Mouse (Mus musculus) spleen, postnatal 36 days (tissue): ENCODE results near the gene H2-Eb2.
"Not testable (repeated sequence)": the region's sequence is repeated elsewhere in the genome, so short reads cannot be mapped to it uniquely, and the experiment has no call there.

Experiments
- DNase-seq, 2 experiments: peaks; one replicate each; pipeline ENCODE4 v3.0.0; 2022; ENCODE audit warnings: low spot score in 2 of 2, mixed read lengths in 1 of 2

H2-Eb2 gene

DNA sequence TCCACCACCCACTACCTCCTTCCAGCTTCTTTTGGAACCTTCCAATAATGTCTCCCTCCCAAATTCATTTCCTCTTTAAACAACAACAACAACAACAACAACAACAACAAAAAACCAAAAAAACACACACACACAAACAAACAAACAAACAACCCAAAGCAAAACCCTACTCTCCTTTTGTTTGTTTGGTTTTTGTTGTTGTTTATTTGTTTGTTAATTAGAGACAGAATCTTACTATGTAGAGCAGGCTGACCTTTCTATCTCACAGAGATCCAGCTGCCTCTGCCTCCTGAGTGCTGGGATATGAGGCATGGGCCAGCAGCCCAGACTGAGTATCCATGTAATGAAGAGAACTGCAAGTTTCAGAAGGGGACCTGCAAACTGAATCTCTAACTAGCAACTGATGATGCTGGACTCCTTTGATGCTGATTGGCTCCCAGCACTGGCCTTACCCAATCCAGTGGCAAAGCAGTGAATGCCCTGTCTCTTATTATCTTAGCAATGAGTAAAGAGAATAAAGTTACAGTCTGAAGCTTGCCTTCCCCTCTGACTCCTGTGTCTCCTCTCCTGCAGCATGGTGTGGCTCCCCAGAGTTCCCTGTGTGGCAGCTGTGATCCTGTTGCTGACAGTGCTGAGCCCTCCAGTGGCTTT, 20.0 kb upstream of the H2-Eb2 start, which contains the start of gene H2-Eb1:
Gene H2-Eb1 (plus strand): TSS at position 488 of the 651 bp plus-strand sequence.
- peak; percentile 94 to 95 for DNase-seq

GRCm38 (mm10) chr17:34306407-34306806, 19.1 kb upstream of the H2-Eb2 start:
- peak; percentile 78 to 81 for DNase-seq

GRCm38 (mm10) chr17:34307216-34307615, 18.2 kb upstream of the H2-Eb2 start:
- DNase-seq = no peak

DNA sequence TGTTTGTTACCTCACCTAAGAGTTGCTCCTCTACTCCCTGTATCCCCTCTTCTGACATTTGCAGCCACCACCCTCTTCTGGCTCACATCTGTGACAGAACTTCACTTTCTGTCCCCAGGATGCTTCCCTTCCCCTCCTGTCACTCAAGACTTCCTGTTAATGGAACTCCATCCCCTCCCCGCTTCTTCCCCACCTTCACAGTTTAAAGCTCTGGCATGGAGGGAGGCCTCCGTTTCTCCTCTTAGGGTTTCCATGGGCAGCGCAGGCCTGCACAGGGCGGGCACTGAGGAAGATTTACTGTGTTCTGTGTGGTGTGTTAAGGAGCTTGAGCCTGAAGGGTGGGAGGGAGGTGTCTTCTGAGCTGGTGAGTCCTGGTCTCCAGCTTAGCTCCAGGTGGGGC, 17.3 kb upstream of the H2-Eb2 start:
- no peak for DNase-seq

DNA sequence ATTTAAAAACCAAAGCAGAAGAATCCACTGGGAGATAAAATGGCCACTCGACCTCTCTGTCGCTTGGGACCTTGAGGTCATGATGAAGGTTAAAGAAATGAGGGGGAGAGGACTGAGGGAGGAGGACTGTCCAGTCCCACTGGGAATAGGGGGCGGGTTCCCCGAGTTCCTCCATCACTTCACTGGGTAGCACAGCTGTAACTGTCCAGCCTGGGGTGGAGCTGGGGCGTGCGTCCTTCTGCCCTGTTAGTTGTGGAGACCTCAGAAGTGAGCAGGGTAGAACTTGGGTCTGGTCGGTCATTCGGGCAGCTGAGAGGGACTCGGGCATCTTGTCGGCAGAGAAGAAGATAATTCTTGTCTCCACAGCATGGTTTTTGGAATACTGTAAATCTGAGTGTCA, 16.2 kb upstream of the H2-Eb2 start:
- DNase-seq = no peak

DNA sequence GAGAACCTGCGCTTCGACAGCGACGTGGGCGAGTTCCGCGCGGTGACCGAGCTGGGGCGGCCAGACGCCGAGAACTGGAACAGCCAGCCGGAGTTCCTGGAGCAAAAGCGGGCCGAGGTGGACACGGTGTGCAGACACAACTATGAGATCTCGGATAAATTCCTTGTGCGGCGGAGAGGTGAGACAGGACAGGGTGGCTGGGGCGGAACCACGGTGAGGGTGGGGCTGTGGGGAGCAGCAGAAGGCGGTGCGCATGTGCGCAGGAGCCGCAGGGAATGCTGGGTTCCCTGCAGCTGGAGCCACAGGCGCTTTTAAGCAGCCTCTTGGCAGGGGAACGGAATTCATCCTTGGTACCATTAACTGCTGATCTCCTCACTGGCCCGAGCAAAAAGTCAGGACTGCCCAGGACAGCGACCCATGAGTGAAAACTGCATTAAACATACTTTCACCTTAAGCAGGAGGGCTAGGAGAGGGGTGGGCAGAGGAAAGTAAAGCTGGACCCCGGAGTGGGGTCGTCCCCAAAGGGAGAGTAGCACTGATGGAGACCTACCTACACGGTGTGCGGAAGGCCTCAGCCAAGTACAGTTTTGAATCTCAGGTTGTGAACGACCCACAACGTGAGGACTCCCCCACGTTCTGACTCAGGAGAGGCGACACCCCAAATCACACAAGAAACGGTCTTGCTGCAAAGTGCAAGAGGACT, 15.6 kb upstream of the H2-Eb2 start:
- peak in 1 of 2 experiments; percentile 55 for DNase-seq

DNA sequence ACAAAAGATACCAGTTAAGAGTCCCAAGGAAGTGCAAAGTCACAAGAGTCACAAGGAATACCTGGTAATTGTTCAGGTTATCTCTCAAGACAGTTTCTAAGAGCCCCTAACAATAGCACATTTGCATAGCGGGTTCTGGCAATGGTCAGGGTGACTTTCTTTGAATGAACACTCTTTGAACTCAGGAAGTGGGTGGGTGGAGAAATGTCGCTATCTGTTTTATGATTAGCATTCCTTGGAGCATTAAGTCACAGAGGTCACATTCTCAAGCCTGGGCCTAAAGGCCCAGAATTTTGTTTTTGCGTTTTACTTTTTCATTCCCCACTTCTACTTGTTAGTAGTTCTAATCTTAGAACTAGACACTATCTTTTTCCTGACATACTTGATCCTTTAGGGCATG, 14.9 kb upstream of the H2-Eb2 start:
- DNase-seq = not testable (repeated sequence)

- DNase-seq = no peak
Observed at GRCm38 (mm10) chr17:34312185-34312584, 13.3 kb upstream of the H2-Eb2 start.

DNA sequence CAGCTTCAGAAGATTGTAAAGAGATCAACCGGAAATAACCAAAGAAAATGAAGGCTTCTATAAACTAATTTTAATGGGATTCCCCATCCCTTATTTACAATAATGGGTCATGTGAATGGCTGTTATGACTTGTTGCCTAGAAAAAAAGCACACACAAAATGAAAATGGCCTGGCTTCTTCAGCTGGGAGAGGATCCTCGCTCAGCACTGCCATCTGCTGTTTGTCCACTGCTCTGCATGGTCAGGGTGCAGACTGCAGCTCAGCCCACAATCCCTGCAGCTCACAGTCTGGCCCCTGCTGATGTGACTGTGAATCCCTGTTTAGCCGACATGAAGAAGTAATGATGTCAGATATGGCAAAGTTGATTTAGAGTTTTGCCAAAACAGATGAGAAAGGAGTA, 12.1 kb upstream of the H2-Eb2 start:
- DNase-seq = peak; percentile 74

- DNase-seq = no peak
Observed at GRCm38 (mm10) chr17:34314286-34314685, 11.2 kb upstream of the H2-Eb2 start.

GRCm38 (mm10) chr17:34315512-34315911, 10.0 kb upstream of the H2-Eb2 start:
- DNase-seq = no peak

- DNase-seq = no peak
Observed at GRCm38 (mm10) chr17:34316697-34317096, 8.8 kb upstream of the H2-Eb2 start.

DNA sequence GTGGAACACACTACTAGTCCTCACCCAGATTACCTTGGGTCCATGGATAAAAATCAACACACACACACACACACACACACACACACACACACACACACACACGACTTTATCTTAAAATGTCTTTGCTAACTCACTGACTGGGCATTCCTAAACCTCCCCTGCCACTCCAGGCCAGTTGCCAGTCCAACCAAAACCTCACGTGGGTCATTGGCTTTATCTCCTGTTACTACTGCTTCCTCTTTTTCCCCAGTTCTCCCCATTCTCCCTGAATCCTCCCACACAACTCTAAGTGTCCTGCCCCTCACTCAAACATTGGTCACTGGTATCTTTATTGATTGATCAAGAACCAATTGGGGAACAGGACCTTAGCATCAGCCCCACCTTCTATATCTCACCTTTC, 8.2 kb upstream of the H2-Eb2 start:
- DNase-seq = no peak

GRCm38 (mm10) chr17:34326373-34326772, 908 bp downstream of the H2-Eb2 start:
- DNase-seq = peak; percentile 60 to 68

- peak; percentile 56 to 61 for DNase-seq
Observed at GRCm38 (mm10) chr17:34329807-34330206, 4.3 kb downstream of the H2-Eb2 start.

DNA sequence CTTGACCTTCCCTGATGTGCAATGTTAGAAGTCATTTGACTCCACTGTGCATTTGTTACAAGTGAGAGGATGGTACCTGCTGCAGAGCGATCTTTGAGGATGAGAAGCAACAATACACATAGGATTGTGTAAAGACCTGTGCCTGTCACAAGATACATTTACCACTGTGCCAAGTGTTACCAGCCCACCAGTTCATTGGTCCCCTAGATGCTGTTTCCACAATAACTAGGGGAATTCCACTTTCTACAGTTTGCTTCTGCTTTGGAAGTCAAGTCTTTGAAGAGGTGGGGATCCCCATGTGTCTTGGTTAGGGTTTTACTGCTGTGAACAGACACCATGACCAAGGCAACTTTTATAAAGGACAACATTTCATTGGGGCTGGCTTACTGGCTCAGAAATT, 5.7 kb downstream of the H2-Eb2 start:
- DNase-seq = no peak

DNA sequence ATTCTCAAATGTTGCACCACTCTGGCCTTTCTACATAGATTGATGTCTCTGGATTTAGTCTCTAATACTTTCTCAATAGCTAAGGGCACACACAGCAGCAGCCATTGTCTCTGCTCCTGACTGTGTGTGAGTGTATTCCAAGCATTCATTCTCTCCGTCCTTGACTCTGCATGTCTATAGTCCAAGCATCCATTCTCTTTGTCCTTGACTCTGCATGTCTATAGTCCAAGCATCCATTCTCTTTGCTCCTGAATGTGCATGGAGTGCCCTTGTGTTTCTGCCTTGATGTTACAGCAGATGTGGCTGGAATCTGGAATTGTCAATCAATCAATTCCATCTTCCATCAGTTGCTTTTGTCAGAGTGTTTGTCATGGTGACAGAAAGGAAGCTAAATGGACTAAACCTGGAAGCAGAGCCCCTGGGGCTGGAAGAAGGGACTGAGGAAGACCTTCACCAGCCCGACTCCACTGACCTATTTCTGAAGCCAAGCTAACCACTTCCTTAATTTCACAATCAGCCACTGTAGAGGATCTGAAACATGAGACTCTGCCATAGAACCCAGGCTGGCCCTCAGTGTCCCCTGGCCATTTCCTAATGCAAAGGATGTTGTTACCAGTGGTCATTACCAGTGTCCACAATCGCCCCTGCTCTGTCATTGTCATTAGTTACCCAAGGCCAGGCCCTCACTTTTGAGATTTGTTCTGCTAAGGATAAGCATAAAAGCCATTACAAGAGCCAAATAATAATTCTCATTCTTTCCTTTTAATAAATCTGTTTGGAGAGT, 15.3 kb downstream of the H2-Eb2 start:
- peak; percentile 36 to 46 for DNase-seq

- DNase-seq = no peak
Observed at GRCm38 (mm10) chr17:34344882-34345281, 19.4 kb downstream of the H2-Eb2 start.

- DNase-seq = no peak
Observed at GRCm38 (mm10) chr17:34345486-34345885, 20.0 kb downstream of the H2-Eb2 start.

DNA sequence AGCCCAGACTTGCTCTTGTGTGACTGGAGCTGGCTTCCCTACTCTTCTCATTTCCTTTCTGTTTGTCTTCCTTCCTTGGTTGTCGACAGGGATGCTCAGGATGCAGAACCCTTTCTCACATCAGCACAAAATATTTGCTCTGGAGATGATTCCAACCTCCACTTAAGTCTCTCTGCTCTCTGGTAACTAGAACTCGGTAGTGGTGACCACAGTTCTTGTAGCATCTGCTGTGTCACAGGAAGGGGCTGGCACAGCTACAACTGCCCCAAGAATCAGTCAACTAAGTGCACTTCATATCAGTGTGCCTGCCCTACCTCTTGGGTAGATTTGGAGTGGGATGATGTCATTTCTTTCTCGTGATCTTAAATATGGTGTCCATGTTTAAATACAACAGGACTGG, 20.6 kb downstream of the H2-Eb2 start:
- DNase-seq = peak in 1 of 2 experiments; percentile 21

- peak; percentile 92 to 95 for DNase-seq
Observed at GRCm38 (mm10) chr17:34347606-34348308, 22.3 kb downstream of the H2-Eb2 start.

GRCm38 (mm10) chr17:34349429-34349828, 24.0 kb downstream of the H2-Eb2 start:
- peak; percentile 81 to 86 for DNase-seq
